Mouse (Mus musculus) forebrain, embryonic 11.5 days (tissue): Measurements from ENCODE around the gene Cd68. TPM values are rescaled to one million over a fixed set of nuclear protein-coding genes. Genes with fewer than 3 reads are reported as not detected.
"Not testable (repeated sequence)": the region's sequence is repeated elsewhere in the genome, so short reads cannot be mapped to it uniquely, and the experiment has no call there.

Experiments
- ATAC-seq: fragments of 200-750 bp; cut with Nextera tagmentation; replicated peaks from 2 replicates; pipeline ENCODE4 v1.8.0; 2017; ENCODE audit warnings: moderate TSS enrichment; ENCODE audit not compliant: low FRiP score
- DNase-seq: peaks from one replicate; pipeline ENCODE4 v3.0.0-alpha.2; 2017; ENCODE audit warnings: low spot score
- H3K27ac ChIP-seq: fragments of 300-500 bp; sonication (generic); 2 replicates; pipeline ENCODE4 v1.5.1; 2014; ENCODE audit warnings: low read depth, low read length
- H3K27me3 ChIP-seq: fragments of 300-500 bp; sonication (generic); 2 replicates; pipeline ENCODE4 v1.6.1; 2014; ENCODE audit warnings: mild to moderate bottlenecking, low read length, mixed read lengths; ENCODE audit not compliant: control insufficient read depth, insufficient read depth
- H3K36me3 ChIP-seq: fragments of 300-500 bp; sonication (generic); 2 replicates; pipeline ENCODE4 v1.6.1; 2014; ENCODE audit warnings: mild to moderate bottlenecking, low read length, moderate library complexity, mixed read lengths; ENCODE audit not compliant: control insufficient read depth, insufficient read depth
- H3K4me1 ChIP-seq: fragments of 300-500 bp; sonication (generic); replicated peaks from 2 replicates; pipeline ENCODE4 v1.6.1; 2014; ENCODE audit warnings: low read length, mixed read lengths; ENCODE audit not compliant: control insufficient read depth, insufficient read depth
- H3K4me2 ChIP-seq: fragments of 300-500 bp; sonication (generic); 2 replicates; pipeline ENCODE4 v1.6.1; 2014; ENCODE audit warnings: low read depth, mild to moderate bottlenecking, low read length, moderate library complexity, mixed read lengths; ENCODE audit not compliant: severe bottlenecking
- H3K4me3 ChIP-seq: fragments of 300-500 bp; sonication (generic); 2 replicates; pipeline ENCODE4 v1.5.1; 2014; ENCODE audit warnings: low read depth, low read length
- H3K9ac ChIP-seq: fragments of 300-500 bp; sonication (generic); 2 replicates; pipeline ENCODE4 v1.6.1; 2014; ENCODE audit warnings: low read length
- H3K9me3 ChIP-seq: fragments of 300-500 bp; sonication (generic); 2 replicates; pipeline ENCODE4 v1.6.1; 2016; ENCODE audit warnings: low read length, mixed read lengths; ENCODE audit not compliant: control insufficient read depth
- WGBS: fragments of 180-500 bp; shearing (Covaris S2); extraction: QIAGEN DNeasy Blood & Tissue Kit; methylation state at CpG from one replicate; pipeline ENCODE4 v1.1.7; 2014; 5-methylcytosine and 5-hydroxymethylcytosine counted together
- polyA plus RNA-seq: library from polyadenylated mRNA; unstranded; fragments of >200 nt; fragmentation: Nextera tagmentation; extraction: Ambion mirVana; gene quantifications from 2 replicates; pipeline ENCODE4 v1.2.1, GENCODE M21; 2014

Cd68 gene
- polyA plus RNA-seq, 1 experiment from 2014 or later = 6.3 TPM

- Histone ChIP-seq H3K9me3 (no peaks in the 10 kb centered on the region), H3K36me3 (no peaks in the 10 kb centered on the region), H3K4me2 (no peak overlapping the region), H3K9ac (no peak overlapping the region), H3K4me3 (no peak overlapping the region), H3K27ac (no peak overlapping the region), H3K27me3 (no peaks in the 10 kb centered on the region), H3K4me1 (no peaks in the 10 kb centered on the region)
- WGBS = 78% methylated on average over 3 of the region's 3 CpGs
- no peak for DNase-seq
- no peak for ATAC-seq
Measured at GRCm38 (mm10) chr11:69708614-69709265, 42.8 kb upstream of the Cd68 start.

GRCm38 (mm10) chr11:69707873-69708381, 42.0 kb upstream of the Cd68 start:
- H3K36me3 ChIP-seq = no peaks in the 10 kb centered on the region

GRCm38 (mm10) chr11:69707480-69707847, 41.5 kb upstream of the Cd68 start:
- Histone ChIP-seq H3K4me2 (no peak overlapping the region), H3K9ac (no peak overlapping the region), H3K27me3 (no peaks in the 10 kb centered on the region), H3K36me3 (no peaks in the 10 kb centered on the region), H3K9me3 (no peaks in the 10 kb centered on the region), H3K27ac (no peak overlapping the region), H3K4me3 (no peak overlapping the region), H3K4me1 (no peaks in the 10 kb centered on the region)
- WGBS = 88% methylated on average over 4 of the region's 4 CpGs
- ATAC-seq = no peak
- DNase-seq = no peak

More at GRCm38 (mm10) chr11:69707873-69708381, 42.0 kb upstream of the Cd68 start:
- H3K27me3 ChIP-seq = no peaks in the 10 kb centered on the region
- DNase-seq = no peak
- WGBS = 83% methylated on average over 4 of the region's 4 CpGs
- ATAC-seq = no peak
- H3K4me1 ChIP-seq = no peaks in the 10 kb centered on the region
- no peak overlapping the region for H3K9ac ChIP-seq
- no peak overlapping the region for H3K4me2 ChIP-seq
- H3K27ac ChIP-seq = no peak overlapping the region
- H3K9me3 ChIP-seq = no peaks in the 10 kb centered on the region
- no peak overlapping the region for H3K4me3 ChIP-seq

GRCm38 (mm10) chr11:69706775-69707479, 41.0 kb upstream of the Cd68 start:
- no peak for DNase-seq
- Histone ChIP-seq H3K27me3 (no peaks in the 10 kb centered on the region), H3K9ac (no peak overlapping the region), H3K9me3 (no peaks in the 10 kb centered on the region), H3K4me2 (no peak overlapping the region), H3K4me3 (no peak overlapping the region), H3K36me3 (no peaks in the 10 kb centered on the region), H3K4me1 (no peaks in the 10 kb centered on the region), H3K27ac (no peak overlapping the region)
- 48% methylated on average over 6 of the region's 6 CpGs for WGBS
- ATAC-seq = no peak

- Histone ChIP-seq H3K4me3 (no peak overlapping the region), H3K4me2 (no peak overlapping the region), H3K27ac (no peak overlapping the region), H3K9ac (no peak overlapping the region), H3K4me1 (no peaks in the 10 kb centered on the region), H3K36me3 (no peaks in the 10 kb centered on the region), H3K27me3 (no peaks in the 10 kb centered on the region), H3K9me3 (no peaks in the 10 kb centered on the region)
- no peak for DNase-seq
- 50% methylated on average over 2 of the region's 2 CpGs for WGBS
- ATAC-seq = no peak
Measured at GRCm38 (mm10) chr11:69704613-69705010, 38.7 kb upstream of the Cd68 start.

GRCm38 (mm10) chr11:69703814-69704612, 38.1 kb upstream of the Cd68 start:
- 75% methylated on average over 8 of the region's 8 CpGs for WGBS
- Histone ChIP-seq H3K4me3 (no peak overlapping the region), H3K9me3 (no peaks in the 10 kb centered on the region), H3K27ac (no peak overlapping the region), H3K9ac (no peak overlapping the region), H3K36me3 (no peaks in the 10 kb centered on the region), H3K27me3 (no peaks in the 10 kb centered on the region), H3K4me1 (no peaks in the 10 kb centered on the region), H3K4me2 (no peak overlapping the region)
- DNase-seq (no peak), ATAC-seq (no peak)

- not testable (repeated sequence) for H3K4me2 ChIP-seq, H3K27ac ChIP-seq, H3K36me3 ChIP-seq, H3K4me1 ChIP-seq, ATAC-seq, H3K9me3 ChIP-seq, DNase-seq, H3K9ac ChIP-seq, H3K27me3 ChIP-seq, H3K4me3 ChIP-seq
- WGBS = 79% methylated on average over 2 of the region's 3 CpGs
Measured at GRCm38 (mm10) chr11:69703381-69703780, 37.4 kb upstream of the Cd68 start.

GRCm38 (mm10) chr11:69702886-69703285, 36.9 kb upstream of the Cd68 start:
- not testable (repeated sequence) for DNase-seq
- WGBS = 94% methylated on average over 10 of the region's 10 CpGs

More at GRCm38 (mm10) chr11:69702886-69703285, 36.9 kb upstream of the Cd68 start:
- not testable (repeated sequence) for H3K4me3 ChIP-seq, H3K36me3 ChIP-seq, H3K27me3 ChIP-seq, H3K27ac ChIP-seq, H3K9me3 ChIP-seq, H3K4me2 ChIP-seq, H3K9ac ChIP-seq, ATAC-seq, H3K4me1 ChIP-seq
